36 mouse cellular contexts compared by ENCODE assay signal in the genomic region with DNA sequence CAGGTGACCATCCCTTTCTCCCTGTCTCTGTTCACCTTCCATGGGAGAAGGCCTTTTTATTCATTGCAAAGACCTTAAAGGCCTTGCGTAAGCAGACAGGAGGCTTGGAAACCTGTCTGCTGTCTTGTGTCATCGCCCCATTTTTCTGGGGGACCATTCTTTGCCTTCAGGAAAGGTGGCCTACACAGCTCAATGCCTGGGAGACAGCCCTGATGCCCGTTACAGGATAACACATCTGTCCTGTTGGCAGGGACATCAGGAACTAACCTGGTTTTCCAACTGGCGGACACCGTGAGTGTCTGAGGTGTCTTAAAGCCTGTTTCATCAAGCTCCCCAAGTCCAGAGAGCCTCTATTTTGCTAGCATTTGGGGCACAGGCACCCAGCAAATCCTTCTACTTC. TPM values are rescaled to one million over a fixed set of nuclear protein-coding genes. Genes with fewer than 3 reads are reported as not detected.
"Had no signal": no experiment of that assay in that cellular context is flagged by ENCODE, and none has a peak within 500 bp of the region (broad histone marks: within the 10 kb centered on the region; RNA-seq: fewer than 3 reads in every experiment).

No protein-coding gene starts in this region.

- H3K4me3 ChIP-seq: limb, embryonic 10.5 days; limb, embryonic 12.5 days; limb, embryonic 13.5 days; limb, embryonic 15.5 days; liver, embryonic 12.5 days; liver, embryonic 13.5 days; liver, embryonic 15.5 days; lung, embryonic 15.5 days; megakaryocyte, embryonic 14.5 days; midbrain, embryonic 10.5 days; midbrain, embryonic 12.5 days; midbrain, embryonic 13.5 days; midbrain, embryonic 15.5 days; myocyte; neural tube, embryonic 12.5 days had no signal

- DNase-seq: liver; liver, embryonic 13.5 days; liver, postnatal 0 days; lung, adult 18-20 months; lung, adult 2 months; lung, postnatal 10 days; lung, postnatal 14 days; lung, postnatal 36 days; lung, postnatal 4 days; midbrain, embryonic 14.5 days had no signal

- H3K4me1 ChIP-seq: liver, embryonic 12.5 days; liver, embryonic 13.5 days; liver, embryonic 15.5 days; megakaryocyte, embryonic 14.5 days had no signal

- H3K36me3 ChIP-seq: limb, embryonic 10.5 days; limb, embryonic 12.5 days; limb, embryonic 13.5 days; limb, embryonic 15.5 days; liver, embryonic 12.5 days; liver, embryonic 13.5 days; liver, embryonic 15.5 days; lung, embryonic 15.5 days; midbrain, embryonic 10.5 days; midbrain, embryonic 12.5 days; midbrain, embryonic 13.5 days; midbrain, embryonic 15.5 days; neural tube, embryonic 12.5 days had no signal

- H3K27ac ChIP-seq: limb, embryonic 10.5 days; limb, embryonic 12.5 days; limb, embryonic 13.5 days; limb, embryonic 15.5 days; liver, embryonic 12.5 days; liver, embryonic 13.5 days; liver, embryonic 14.5 days; liver, embryonic 15.5 days; lung, embryonic 15.5 days; macrophage; midbrain, embryonic 10.5 days; midbrain, embryonic 12.5 days; midbrain, embryonic 13.5 days; midbrain, embryonic 15.5 days; neural tube, embryonic 12.5 days had no signal

- H3K9me3 ChIP-seq: limb, embryonic 10.5 days; limb, embryonic 12.5 days; limb, embryonic 13.5 days; limb, embryonic 15.5 days; liver, embryonic 12.5 days; liver, embryonic 13.5 days; liver, embryonic 15.5 days; lung, embryonic 15.5 days; midbrain, embryonic 10.5 days; midbrain, embryonic 12.5 days; midbrain, embryonic 13.5 days; midbrain, embryonic 15.5 days; neural tube, embryonic 12.5 days had no signal

RNA-seq across cellular contexts. Expression of gene Zfp648, which starts 2.4 kb away (rescaled TPM):
- total RNA-seq: liver, adult 2 months; megakaryocyte, adult 5-6 weeks; megakaryocyte-erythroid progenitor cell, adult 5-6 weeks; midbrain, postnatal 0 days; monocyte, adult 5-6 weeks had no signal
- polyA plus RNA-seq: liver, adult 2 months; liver, embryonic 11.5 days; liver, embryonic 13.5 days; liver, embryonic 14.5 days; liver, embryonic 15.5 days; liver, embryonic 16.5 days; liver, postnatal 0 days; lung, embryonic 14.5 days; lung, postnatal 0 days; macrophage; midbrain, embryonic 10.5 days; midbrain, embryonic 11.5 days; midbrain, embryonic 13.5 days; myocyte had no signal
